Mouse (Mus musculus): ENCODE results near the gene Camkv.

Camkv gene

GRCm38 (mm10) chr9:107994464-107994863, 59.0 kb downstream of the Camkv start:
- DNase-seq: no peak

GRCm38 (mm10) chr9:107995513-107995912, 60.0 kb downstream of the Camkv start:
- DNase-seq: no peak

GRCm38 (mm10) chr9:107996049-107996448, 60.6 kb downstream of the Camkv start, which contains the start of gene Gm20662:
TSS of gene Gm20662 (plus strand) at chr9:107996349.
- DNase-seq: no peak

Measured in cerebellum, postnatal 14 days (tissue).